Mouse (Mus musculus) brain, adult 10 weeks (tissue): ENCODE results near the gene Jkamp. TPM values are rescaled to one million over a fixed set of nuclear protein-coding genes. Genes with fewer than 3 reads are reported as not detected.

Experiments used
- polyA plus RNA-seq: library from polyadenylated mRNA; stranded (reverse); fragments of 350-450 nt; fragmentation: Illumina TruSeq; extraction: RNeasy Lipid Tissue Mini Kit (QIAGEN cat#74804); gene quantifications from one replicate; pipeline ENCODE4 v1.2.3, GENCODE M21; 2015; ENCODE audit warnings: low read depth, low replicate concordance

The Jkamp gene
- 83.7 TPM for polyA plus RNA-seq

DNA sequence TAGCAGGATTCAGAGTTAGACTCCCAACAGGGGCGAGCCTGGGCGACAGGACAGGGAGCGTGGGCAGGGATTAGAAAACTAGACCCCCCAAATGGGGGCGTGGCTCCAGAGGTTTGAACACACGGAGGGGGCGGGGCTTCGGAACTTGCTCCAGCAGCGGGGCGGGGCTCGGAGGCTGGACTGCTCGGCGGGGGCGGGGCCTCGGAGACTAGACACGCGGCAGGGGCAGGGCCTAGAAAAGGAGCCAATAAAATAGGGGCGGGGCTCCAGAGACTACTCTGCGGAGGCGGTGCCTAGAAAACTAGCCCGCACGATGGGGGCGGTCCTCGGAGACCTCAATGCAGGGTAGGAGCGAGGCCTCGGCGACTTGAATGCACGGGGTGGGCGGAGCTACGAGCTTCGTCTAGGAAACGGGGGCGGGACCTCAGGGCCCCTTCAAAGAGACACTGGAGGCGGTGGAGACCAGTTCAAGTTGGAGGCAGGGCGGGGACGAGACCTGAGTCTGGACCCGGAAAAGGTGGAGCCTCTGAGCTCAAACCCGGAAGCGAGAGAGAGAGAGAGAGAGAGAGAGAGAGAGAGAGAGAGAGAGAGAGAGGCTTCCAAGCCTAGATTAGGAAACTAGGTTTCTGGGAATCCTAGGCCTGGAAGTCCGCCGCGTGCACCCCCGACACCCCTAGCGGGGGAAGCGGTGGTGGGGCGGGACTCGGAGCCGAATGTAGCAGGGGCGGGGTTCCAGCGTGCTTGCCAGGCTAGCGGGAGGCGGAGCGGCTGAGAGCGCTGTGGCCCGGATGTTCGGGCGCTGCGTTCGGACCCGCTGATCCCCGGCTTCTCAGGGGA, at the start of gene Jkamp, which contains the start of gene L3hypdh:
Gene Jkamp, plus strand, starts transcription at position 261 of the 837 bp plus-strand sequence.
Gene L3hypdh, minus strand, starts transcription at position 111 of the 837 bp plus-strand sequence.

DNA sequence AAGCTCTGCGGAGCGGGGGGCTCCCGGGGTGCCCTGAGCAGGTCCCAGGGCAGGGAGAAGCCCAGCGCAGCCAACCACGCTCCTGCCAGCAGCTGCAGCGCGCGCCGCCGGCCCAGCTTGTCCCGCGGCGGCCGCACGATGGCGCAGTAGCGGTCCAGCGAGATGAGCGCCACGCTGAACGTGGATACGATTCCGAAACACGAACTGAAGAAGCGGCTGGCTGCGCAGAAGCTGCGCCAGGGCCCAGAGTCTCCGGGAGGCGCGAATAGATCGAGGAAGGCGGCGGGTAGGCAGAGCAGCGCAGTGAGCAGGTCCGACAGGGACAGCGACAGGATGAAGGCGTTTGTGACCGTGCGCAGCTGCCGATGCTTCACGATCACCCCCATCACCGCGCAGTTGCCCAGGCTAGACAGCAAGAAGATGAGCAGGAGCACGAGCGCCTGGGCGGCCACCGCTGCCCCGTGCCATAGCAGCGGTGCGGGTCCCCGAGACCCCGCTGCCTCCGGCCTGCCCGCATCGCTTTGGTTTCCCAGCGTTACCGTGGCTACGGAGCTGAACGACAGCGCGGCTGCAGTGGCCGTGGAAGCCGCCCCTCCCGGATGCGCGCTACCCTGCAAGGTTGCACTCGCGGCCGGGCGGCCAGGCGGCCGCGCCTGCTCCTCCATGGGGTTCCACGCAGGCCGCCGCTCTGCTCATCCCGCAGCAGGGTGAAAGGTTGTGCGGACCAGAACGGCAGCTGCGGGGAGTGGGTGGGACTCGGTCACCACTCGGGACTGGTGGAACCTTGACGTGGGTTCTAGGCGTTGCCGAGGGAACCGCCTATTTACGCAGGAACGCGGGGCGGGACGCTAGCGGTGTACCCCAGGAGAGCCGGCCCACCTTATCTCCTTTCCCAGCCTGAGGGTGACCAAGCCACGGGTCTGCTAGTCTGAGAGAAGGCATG, 14.8 kb upstream of the Jkamp start, which contains the start of gene Gpr135:
Gene Gpr135, minus strand, starts transcription at position 799 of the 943 bp plus-strand sequence.

Other genes starting within 250 kb of the Jkamp start
- 11.8 TPM for gene Gpr135, start 14.5 kb upstream of the Jkamp start, polyA plus RNA-seq
- gene L3hypdh, start 150 bp upstream of the Jkamp start, polyA plus RNA-seq, result 3.1 TPM
- not detected for gene Ccdc175, start 99.4 kb downstream of the Jkamp start, polyA plus RNA-seq